Mouse (Mus musculus) urinary bladder, postnatal 36 days (tissue): ENCODE measurements around the gene Bud13.

Experiments used
- DNase-seq, 2 experiments: peaks; one replicate each; pipeline ENCODE4 v3.0.0; 2022; ENCODE audit warnings: low spot score in 2 of 2, mixed read lengths in 1 of 2

Bud13 gene

DNA sequence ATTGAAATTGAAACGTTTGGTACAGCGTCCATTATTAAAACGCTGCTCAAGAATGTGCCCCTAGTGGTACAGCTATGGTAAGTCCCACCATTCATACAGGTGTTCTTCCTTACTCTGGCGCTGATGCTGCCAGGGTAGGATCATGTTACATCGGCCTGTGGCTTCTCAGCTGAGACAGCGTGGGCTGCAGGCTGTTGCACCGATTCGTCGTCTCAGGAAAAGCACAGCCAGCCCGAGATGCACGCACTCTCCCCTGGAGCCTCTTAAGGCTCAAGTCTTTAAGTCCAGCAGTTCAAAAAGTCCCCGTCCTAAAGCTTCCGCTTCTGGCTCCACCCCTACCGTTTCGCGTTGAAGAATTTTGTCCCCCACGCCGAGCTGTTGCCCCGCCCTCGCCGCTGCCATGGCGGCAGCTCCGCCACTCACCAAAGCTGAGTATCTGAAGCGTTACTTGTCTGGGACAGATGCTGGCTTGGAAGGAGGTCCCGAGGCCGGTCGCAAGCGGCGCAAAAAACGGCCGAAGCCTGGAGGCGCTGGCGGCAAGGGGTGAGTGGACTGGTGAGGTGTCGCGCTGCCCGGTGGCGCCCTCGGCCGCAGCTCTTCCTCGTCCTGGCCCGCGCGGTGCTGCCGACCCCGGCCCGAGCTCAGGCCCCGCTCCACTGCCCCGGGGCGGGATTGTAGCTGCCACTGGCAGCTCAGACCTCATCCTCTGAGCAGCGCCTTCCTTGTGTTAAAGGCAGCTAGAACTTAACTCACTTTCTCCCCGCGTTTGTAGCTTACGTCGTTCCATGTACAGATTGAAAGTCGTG lies at the start of gene Bud13:
TSS of gene Bud13 (plus strand) at position 378 of the 806 bp plus-strand sequence.
- DNase-seq = peak; percentile 92 to 94

DNA sequence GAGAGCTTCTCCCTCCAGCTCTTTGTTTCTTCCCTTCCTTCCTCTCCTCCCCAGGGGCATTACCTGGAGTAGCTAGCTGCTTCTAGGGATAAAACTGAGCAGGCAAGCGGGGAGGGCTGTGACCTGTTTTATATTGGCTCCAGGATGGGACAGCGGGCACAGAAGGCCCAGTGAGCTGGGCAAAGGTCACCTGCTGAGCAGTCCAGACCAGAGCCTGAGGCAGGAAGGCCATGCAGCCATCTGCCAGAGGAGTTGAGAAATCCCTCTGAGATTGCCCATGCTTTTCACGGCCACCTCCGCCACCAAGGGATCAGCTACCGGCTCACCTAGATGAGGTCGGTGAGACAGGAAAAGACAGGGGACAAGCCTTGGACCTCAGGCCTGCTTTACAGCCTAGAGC lies 47.6 kb upstream of the Bud13 start:
- DNase-seq = no peak

DNA sequence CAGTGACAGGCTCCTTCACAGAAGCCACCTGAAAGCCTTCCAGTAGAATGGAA lies 47.4 kb upstream of the Bud13 start, which contains the start of gene Apoc3:
TSS of gene Apoc3 (minus strand) at position 41 of the 53 bp plus-strand sequence.
- no peak for DNase-seq

DNA sequence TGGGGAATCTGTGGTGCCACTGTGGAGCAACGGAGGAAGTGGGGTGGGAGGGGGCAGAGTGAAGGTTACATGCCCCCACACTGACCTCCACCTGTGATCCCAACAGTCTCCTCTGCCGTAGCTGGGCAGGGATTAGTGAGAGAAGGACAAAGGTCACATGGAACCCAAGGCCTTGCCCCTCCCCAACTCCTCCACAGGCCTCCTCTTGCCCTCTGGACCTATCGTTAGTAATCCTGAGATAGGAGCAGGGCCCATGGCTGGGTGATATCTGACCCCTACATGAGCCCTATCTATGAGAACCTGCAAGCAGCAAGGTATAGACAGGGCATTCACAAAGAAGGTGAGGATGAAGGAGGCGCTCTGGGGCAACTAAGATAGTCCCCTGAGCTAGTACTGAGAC lies 47.2 kb upstream of the Bud13 start:
- no peak for DNase-seq

DNA sequence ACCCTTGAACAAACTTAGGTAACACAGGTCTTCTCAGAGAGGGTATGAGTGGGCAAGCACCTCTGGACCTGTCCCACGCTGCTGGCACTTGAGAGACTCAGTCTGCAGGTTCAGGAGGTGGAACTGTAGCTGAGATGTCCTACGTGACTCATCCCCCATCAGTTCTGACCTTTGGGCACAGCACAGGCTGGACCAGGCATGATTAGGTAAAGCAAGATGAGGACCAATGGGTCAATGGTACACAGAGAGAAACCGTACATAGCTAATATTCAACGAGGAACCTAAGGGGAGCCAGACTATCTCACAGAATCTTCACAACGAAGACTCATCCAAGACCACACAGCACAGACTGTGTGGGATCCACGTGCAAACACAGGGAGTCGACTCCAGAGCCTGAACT lies 44.0 kb upstream of the Bud13 start:
- DNase-seq = no peak

DNA sequence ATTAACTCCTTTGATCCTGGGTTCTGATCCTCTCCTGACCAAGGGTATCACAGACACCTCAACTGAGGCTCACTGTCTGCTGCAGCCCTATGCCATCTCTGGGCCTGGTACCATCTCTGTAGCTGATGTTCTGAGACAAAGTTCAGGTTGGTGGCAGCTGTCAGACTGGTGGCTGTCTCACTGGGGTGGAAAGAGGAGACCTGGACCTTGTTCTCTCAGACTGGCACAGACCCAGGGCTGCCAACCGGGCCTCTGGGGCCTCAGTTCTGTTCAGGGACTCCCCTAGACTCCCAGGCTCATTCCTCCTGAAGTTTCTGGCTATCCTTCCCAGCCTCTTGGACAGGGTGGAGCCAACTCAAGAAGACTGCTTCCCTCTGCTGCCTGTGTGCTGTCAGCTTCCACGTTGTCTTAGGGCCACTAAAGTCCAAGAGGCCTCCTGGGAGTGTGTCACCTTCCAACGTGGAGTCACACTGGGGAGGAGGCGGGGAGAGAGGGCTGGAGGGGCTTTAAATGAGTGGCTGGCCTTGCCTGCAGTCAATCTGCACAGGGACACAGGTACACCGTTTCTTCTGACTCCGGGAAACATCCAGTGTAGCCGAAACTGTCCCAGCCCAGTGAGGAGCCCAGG lies 42.2 kb upstream of the Bud13 start, which contains the start of gene Apoa4:
TSS of gene Apoa4 (plus strand) at position 171 of the 628 bp plus-strand sequence.
- no peak for DNase-seq

DNA sequence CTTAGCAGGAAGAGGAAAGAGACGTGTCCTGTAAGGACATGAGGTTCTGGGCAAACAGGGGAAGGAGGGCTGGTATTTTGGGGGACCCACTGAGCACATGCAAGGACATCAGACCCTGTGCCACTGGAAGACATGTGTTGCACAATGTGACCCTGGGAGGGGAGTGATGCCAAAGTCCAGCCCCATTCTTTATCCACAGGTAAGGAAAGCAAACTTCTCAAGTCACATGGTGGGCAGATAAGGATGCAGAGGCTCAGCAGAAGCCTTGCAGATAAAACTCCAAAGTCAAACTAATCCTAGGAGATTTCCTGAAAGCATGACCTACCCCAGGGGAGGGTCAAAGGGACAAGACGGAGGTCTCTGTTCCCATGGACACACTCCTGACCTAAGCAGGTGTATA lies 41.0 kb upstream of the Bud13 start:
- no peak for DNase-seq

DNA sequence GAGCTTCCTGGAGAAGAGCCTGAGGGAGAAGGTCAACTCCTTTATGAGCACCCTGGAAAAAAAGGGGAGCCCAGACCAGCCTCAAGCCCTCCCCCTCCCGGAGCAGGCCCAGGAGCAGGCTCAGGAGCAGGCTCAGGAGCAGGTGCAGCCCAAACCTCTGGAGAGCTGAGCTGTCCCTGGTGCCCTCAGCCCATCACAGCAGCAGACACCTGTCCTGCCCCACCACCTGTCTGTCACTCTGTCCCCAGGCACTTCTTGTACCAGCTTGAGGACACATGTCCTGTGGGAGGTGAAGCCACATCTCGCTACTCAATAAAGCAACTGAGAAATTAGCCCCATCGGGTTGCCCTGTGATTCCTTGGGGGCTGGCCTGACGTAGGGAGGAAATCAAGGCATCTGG lies 39.7 kb upstream of the Bud13 start:
- no peak for DNase-seq

DNA sequence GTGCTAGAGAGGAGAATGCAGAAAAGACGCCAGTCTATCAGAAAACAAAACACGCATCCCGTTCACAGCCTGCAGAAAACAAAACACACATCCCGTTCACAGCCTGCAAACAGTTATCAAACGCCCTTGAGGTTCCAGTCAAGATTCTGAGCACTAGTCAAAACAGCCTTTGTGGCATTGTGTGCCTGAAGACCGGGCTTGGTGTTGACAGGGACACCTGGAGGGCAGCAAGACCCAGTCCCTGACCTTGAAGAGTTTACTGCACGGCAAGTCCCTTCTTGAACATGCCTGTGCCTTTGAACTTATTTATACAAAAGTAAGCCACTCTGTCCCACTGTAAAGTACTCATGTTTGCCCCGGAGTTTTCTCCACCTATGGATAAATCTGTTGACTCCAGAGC lies 39.2 kb upstream of the Bud13 start:
- no peak for DNase-seq

DNA sequence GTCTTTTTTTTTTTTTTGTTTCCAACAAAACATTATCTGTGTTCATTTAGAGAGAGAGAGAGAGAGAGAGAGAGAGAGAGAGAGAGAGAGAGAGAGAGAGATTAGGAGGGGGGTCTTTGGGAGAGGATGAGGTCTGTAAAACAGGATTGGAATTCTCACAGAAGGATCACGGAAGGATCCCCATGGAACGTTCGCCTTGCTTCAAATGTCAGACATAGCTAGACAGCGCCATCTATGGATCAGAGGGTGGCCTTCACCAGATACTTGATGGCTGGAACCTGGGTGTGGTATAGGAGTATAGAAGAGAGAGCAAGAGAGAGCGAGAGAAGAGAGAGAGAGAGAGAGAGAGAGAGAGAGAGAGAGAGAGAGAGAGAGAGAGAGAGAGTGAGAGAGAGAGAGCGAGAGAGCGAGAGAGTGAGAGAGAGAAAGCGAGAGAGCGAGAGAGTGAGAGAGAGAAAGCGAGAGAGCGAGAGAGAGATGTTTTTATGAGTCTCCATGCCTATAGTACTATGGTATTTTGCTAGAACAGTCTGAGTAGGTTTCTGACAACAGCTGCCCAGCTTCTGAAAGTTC lies 36.0 kb upstream of the Bud13 start:
- DNase-seq = peak; percentile 44 to 46

DNA sequence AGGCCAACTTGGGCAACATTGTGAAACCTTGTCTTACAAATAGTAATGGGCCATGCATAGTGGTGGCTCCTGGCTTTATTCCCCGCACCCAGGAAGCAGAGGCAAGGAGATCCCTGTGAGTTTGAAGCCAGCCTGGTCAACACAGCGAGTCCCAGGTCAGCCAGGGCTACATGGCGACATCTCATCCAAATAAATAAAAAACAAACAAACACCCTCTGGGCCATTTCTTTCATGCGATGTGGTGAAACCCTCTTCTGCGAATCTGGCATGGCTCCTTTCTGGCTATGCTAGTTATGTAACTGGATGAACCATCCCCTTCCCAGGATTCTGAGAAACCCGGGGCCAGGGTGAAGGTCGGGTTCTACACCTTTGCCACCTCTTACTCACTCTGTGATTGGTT lies 26.6 kb upstream of the Bud13 start:
- DNase-seq = no peak

DNA sequence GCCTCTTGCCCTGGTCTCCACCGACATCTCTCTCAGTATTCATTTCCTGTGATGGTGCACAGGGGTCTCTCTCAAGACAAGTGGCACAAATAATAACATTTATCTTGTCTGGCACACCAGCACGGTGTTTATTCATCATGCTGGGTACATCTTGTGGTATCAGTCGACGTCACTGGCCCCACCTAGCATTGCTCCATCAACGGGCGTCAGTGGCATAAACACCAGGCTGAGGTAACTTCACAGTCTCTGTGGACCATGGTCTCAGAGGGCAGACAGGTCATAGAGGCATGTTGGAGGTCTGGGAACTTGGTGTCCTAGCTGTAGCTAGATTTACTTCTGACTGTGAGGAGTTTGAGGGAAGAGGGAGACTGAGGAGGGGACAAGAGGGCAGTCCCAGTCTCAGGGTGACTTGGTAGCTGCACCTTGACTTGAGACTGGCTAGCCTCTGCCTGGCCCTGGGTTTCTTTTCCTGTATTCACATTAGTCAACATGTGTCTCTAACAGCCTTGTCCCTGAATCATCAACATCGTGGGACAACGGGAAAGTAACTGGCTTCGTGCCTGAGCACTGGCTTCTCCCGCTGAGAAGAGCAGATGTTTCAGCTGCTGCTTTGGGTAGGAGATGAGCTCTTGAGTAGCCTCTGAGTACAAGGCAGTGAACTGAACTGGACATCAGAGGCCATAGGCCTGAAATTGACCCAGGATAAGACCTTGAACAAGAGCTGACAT lies 26.0 kb upstream of the Bud13 start:
- no peak for DNase-seq

DNA sequence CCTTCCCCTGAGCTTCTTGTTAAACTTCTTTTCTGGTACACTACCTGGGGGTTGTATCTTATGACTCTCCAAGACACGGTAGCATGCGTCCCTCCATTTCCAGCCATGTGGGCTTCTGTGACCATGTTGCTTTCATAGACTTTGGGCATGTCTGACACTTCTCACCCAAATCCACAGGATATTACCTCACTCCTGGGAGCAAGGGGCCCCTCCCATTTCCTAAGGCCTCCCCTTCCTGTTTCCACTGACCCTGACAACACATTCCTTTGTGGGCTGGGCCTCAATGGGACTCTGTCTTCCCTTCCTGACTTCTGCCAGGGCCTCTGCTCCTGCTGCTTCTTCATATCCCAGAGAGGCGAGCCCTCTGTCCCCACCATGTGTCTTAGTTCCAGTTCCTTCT lies 25.3 kb upstream of the Bud13 start:
- no peak for DNase-seq

DNA sequence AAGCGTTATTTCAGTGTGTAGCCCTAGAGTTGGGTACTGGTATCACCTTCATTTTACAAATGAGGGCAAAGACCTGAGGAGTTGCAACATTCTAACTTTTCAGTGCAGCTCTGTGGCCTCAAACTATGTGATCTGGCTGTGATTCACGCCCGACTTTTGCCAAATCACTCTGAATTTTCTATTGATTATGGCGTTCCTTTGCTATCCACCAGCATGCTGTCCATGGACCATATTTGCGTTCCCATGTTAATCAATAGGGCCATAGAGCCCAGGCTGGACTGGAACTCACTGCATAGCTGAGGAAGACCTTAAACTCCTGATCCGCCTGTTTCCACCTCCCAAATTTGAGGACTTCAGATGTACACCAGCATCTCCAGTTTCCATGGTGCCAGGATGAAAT lies 23.7 kb upstream of the Bud13 start:
- no peak for DNase-seq

DNA sequence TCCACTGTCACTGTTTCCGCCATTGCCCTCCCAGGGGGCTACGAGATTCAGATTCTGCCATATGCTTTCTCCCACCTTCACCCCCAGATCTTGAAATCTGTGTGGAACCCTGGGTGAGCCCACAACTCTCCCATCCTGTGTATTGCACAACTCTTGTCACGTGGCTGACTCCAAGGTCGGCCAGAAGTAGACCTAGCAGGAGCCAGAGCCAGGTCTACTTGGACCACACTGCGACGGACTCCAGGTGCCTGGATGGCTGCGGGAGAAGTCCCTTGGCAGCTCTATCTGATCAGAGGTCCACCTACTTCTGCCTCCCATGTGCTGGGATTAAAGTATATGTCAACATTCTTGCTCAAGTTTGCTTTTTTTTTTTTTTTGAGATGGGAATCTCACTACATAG lies 21.7 kb upstream of the Bud13 start:
- no peak for DNase-seq

DNA sequence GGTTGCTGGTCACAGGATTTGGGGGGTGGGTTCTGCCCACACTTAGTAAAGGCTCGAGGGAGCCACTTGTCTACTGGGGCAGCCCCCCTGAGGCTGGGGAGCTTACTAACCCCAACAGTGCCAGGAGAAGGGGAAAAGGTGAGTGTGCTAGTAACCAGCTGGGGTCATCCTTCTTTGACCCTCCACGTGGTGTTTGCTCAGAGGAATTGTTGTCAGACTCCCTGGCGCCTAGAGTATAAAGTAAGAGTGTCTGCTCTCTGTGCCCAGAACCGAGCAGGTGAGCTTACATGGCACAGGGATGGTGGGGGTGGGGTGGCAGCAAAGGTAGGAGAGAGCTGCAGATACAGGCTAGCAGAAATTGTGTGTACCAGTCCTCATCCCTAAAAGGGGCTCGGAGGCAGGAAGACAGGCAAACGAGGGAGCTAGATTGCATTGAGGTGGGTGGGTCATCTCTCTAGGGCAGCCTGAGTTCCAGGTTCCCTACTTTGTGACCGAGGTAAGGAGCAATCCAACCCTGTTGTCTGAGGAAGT lies 14.4 kb upstream of the Bud13 start, which contains the start of gene Apoa5:
TSS of gene Apoa5 (plus strand) at position 291 of the 531 bp plus-strand sequence.
- DNase-seq = no peak

DNA sequence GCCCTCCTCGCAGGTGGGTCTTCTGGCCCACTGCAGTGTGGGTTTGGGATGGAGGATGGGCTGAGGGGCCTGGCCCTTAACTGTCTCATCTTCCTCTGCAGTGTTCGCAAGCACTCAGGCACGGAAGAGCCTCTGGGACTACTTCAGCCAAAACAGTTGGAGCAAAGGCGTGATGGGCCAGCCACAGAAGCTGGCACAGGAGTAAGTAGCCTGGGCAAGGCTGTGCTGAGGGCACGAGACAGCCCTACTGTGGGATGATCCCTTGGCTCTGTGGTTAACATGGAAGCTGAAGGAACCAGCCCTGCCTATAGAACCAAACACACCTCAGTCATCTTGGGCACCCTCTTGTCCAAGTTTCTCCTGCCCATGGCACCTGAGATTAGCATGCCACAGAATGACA lies 13.7 kb upstream of the Bud13 start:
- no peak for DNase-seq

DNA sequence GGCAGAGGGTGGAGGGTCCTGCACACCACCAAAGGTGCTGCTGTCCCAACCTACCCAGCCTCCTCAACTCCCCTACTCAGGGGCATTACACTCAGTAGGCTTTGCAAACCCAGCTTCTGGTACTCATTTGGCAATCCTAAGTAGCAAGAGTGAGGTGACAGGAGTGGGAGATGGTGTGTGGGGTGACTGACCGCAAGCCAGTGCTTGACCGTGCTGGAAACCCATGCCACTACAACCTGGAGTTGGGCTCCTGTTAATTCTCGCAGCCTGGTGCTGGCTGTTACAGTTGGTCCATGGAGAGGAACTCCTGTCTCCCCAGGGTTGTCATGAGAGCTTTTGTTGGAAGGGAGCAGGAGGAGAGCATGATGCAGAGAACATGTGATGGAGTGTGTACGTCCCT lies 12.0 kb upstream of the Bud13 start:
- DNase-seq = no peak

DNA sequence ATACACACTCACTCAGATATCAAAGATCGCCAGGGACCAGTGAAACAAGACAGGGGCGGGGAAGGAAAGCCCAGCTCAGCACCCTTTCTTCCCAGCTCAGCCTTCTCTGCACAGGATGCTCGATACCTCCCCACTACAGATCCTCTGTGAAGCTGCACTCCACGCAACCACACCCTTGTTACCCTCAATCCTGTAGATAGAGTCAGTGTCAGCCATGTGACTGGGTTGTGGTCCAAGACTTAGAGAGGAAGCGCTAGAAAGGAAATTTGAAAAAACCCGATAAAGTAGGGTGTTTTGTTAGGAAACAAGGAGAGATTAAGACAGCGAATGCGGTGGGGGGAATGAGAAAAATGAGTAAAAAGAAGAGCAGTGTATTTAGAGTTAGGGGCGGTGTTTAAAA lies 10.7 kb upstream of the Bud13 start:
- DNase-seq = no peak

DNA sequence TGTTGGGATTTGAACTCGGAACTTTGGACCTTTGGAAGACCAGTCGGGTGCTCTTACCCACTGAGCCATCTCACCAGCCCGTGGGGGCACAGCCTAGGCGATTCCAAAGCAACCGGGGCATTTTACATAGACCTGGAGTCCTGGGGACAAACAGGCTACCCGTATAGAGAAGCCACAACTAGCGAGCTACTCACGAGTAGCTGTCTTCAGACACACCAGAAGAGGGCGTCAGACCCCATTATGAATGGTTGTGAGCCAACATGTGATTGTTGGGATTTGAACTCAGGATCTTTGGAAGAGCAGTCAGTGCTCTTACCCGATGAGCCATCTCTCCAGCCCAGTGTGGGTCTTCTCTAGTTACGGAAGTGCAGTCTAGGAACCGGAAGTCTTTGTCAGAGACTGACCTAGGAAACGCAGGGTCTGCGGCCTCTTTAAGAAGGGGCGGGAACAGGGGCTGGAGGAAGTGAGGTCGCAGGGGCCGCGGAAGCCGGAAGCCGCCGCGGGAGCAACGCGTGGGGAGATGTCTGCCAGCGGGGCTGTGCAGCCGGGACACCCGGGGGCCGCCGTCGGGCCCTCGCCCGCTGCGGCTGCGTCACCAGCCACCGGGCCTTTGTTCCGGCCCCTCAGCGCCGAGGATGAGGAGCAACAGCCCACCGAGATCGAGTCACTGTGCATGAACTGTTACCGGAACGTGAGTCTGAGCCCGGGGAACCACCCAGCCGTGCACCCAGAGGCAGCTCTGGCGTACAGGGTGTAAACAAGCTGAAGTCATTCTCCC lies 9.9 kb upstream of the Bud13 start, which contains the start of gene Zpr1:
TSS of gene Zpr1 (plus strand) at position 388 of the 778 bp plus-strand sequence.
- DNase-seq = peak; percentile 79 to 90

DNA sequence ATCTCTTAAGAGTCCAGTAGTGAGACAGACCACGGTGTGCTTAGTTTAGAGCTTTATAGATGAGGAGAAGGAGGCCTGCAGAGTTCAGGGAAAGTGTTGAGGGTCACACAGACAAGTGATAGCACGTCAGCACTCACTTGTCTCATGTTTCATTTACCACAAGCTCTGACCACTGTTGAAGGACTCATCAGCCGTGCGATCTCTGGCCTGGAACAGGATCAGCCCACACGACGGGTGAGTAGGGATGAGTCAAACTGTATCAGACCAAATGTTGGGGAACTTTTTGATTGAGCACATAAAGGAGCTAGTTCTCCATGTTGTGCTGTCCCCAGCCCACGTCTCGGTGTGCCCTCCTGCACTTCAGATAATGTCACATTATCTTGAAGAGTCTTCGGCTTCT lies 8.3 kb upstream of the Bud13 start:
- DNase-seq = no peak

DNA sequence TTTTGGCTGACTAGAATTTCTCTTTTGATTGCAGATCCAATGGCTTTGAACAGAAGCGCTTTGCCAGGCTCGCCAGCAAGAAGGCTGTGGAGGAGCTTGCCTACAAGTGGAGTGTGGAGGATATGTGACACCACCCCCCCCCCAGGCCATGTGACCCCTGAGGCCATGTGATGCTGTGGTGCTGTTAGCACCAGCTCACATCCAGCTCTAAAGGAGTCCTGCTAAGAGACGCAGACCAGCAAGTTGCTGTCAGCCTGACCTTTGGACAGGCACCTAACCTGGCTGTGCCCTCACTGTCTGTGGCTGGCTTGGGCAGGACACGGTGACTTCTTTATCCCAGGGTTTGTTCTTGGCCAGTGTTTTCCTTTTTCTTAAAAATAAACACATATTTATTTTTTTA lies 15.6 kb downstream of the Bud13 start:
- DNase-seq = no peak
